Mouse (Mus musculus) neural tube, embryonic 13.5 days (tissue): ENCODE results near the gene Ypel2. TPM values are rescaled to one million over a fixed set of nuclear protein-coding genes. Genes with fewer than 3 reads are reported as not detected.

Experiments used
- ATAC-seq: fragments of 200-750 bp; cut with Nextera tagmentation; 2 replicates; pipeline ENCODE4 v1.8.0; 2017; ENCODE audit warnings: low read depth, mild to moderate bottlenecking, moderate TSS enrichment, moderate library complexity
- H3K27ac ChIP-seq: fragments of 300-500 bp; sonication (generic); replicated peaks from 2 replicates; pipeline ENCODE4 v1.5.1; 2015; ENCODE audit warnings: moderate library complexity, mild to moderate bottlenecking, inconsistent platforms
- H3K27me3 ChIP-seq: fragments of 300-500 bp; sonication (generic); 2 replicates; pipeline ENCODE4 v1.6.1; 2015; ENCODE audit warnings: mild to moderate bottlenecking, inconsistent platforms
- H3K36me3 ChIP-seq: fragments of 300-500 bp; sonication (generic); 2 replicates; pipeline ENCODE4 v1.6.1; 2015; ENCODE audit warnings: mild to moderate bottlenecking, inconsistent platforms
- H3K4me1 ChIP-seq: fragments of 300-500 bp; sonication (generic); replicated peaks from 2 replicates; pipeline ENCODE4 v1.6.1; 2015; ENCODE audit warnings: inconsistent platforms
- H3K4me2 ChIP-seq: fragments of 300-500 bp; sonication (generic); 2 replicates; pipeline ENCODE4 v1.6.1; 2015; ENCODE audit warnings: inconsistent platforms, mild to moderate bottlenecking, moderate library complexity
- H3K4me3 ChIP-seq: fragments of 300-500 bp; sonication (generic); 2 replicates; pipeline ENCODE4 v1.5.1; 2015; ENCODE audit warnings: mild to moderate bottlenecking, inconsistent platforms
- H3K9ac ChIP-seq: fragments of 300-500 bp; sonication (generic); 2 replicates; pipeline ENCODE4 v1.6.1; 2015; ENCODE audit warnings: moderate library complexity, mild to moderate bottlenecking, inconsistent platforms
- H3K9me3 ChIP-seq: fragments of 300-500 bp; sonication (generic); 2 replicates; pipeline ENCODE4 v1.6.1; 2016; ENCODE audit warnings: inconsistent platforms
- WGBS: fragments of 180-500 bp; shearing (Covaris S2); methylation state at CpG from one replicate; pipeline ENCODE4 v1.1.7; 2015; 5-methylcytosine and 5-hydroxymethylcytosine counted together
- polyA plus RNA-seq: library from polyadenylated mRNA; unstranded; fragments of >200 nt; fragmentation: Nextera tagmentation; extraction: Ambion mirVana; gene quantifications from 2 replicates; pipeline ENCODE4 v1.2.1, GENCODE M21; 2015

Ypel2 gene
- polyA plus RNA-seq, 1 experiment from 2014 or later: 4.6 TPM

- Histone ChIP-seq H3K9ac (no peak overlapping the region), H3K36me3 (no peaks in the 10 kb centered on the region), H3K4me2 (no peak overlapping the region), H3K27me3 (no peaks in the 10 kb centered on the region), H3K4me3 (no peak overlapping the region), H3K4me1 (peaks cover 52% of the 10 kb centered on the region), H3K9me3 (no peaks in the 10 kb centered on the region), H3K27ac (no peak overlapping the region)
- 70% methylated on average over 2 of the region's 2 CpGs for WGBS
- ATAC-seq: no peak
Measured at GRCm38 (mm10) chr11:86956363-86956762, 37.1 kb downstream of the Ypel2 start.

GRCm38 (mm10) chr11:86954616-86955270 is 38.8 kb downstream of the Ypel2 start:
- no peak overlapping the region for H3K9ac ChIP-seq
- 65% methylated on average over 15 of the region's 15 CpGs for WGBS
- H3K9me3 ChIP-seq: no peaks in the 10 kb centered on the region
- no peak overlapping the region for H3K4me2 ChIP-seq
- no peaks in the 10 kb centered on the region for H3K27me3 ChIP-seq
- ATAC-seq: no peak
- H3K4me1 ChIP-seq: peaks cover 45% of the 10 kb centered on the region
- H3K36me3 ChIP-seq: no peaks in the 10 kb centered on the region
- H3K27ac ChIP-seq: no peak overlapping the region
- H3K4me3 ChIP-seq: no peak overlapping the region

GRCm38 (mm10) chr11:86953096-86953495 is 40.4 kb downstream of the Ypel2 start:
- Histone ChIP-seq H3K4me1 (peaks cover 32% of the 10 kb centered on the region), H3K27ac (no peak overlapping the region), H3K4me2 (no peak overlapping the region), H3K4me3 (no peak overlapping the region), H3K27me3 (no peaks in the 10 kb centered on the region), H3K36me3 (0 out of 2 replicates have a peak, but pooled peaks cover 4% of the 10 kb centered on the region), H3K9me3 (no peaks in the 10 kb centered on the region), H3K9ac (no peak overlapping the region)
- no peak for ATAC-seq
- 83% methylated on average over 8 of the region's 8 CpGs for WGBS

- no peak overlapping the region for H3K27ac ChIP-seq
- H3K4me2 ChIP-seq: no peak overlapping the region
- H3K4me1 ChIP-seq: peaks cover 32% of the 10 kb centered on the region
- no peaks in the 10 kb centered on the region for H3K9me3 ChIP-seq
- no peak for ATAC-seq
- H3K36me3 ChIP-seq: 0 out of 2 replicates have a peak, but pooled peaks cover 4% of the 10 kb centered on the region
- H3K9ac ChIP-seq: no peak overlapping the region
- H3K4me3 ChIP-seq: no peak overlapping the region
- H3K27me3 ChIP-seq: no peaks in the 10 kb centered on the region
- 100% methylated on average over 2 of the region's 2 CpGs for WGBS
Measured at GRCm38 (mm10) chr11:86952659-86953058, 40.8 kb downstream of the Ypel2 start.

GRCm38 (mm10) chr11:86951672-86952071 is 41.8 kb downstream of the Ypel2 start:
- no peaks in the 10 kb centered on the region for H3K27me3 ChIP-seq
- H3K9ac ChIP-seq: no peak overlapping the region
- 77% methylated on average over 8 of the region's 8 CpGs for WGBS
- H3K9me3 ChIP-seq: no peaks in the 10 kb centered on the region
- no peak overlapping the region for H3K4me2 ChIP-seq
- no peak overlapping the region for H3K27ac ChIP-seq
- no peak for ATAC-seq
- H3K4me1 ChIP-seq: peaks cover 38% of the 10 kb centered on the region
- H3K4me3 ChIP-seq: no peak overlapping the region
- 0 out of 2 replicates have a peak, but pooled peaks cover 4% of the 10 kb centered on the region for H3K36me3 ChIP-seq

GRCm38 (mm10) chr11:86950491-86950890 is 43.0 kb downstream of the Ypel2 start:
- peak overlapping the region; percentile 64 for H3K27ac ChIP-seq
- no peaks in the 10 kb centered on the region for H3K27me3 ChIP-seq
- H3K9ac ChIP-seq: no peak overlapping the region
- H3K4me2 ChIP-seq: no peak overlapping the region
- no peak overlapping the region for H3K4me3 ChIP-seq
- 0 out of 2 replicates have a peak, but pooled peaks cover 4% of the 10 kb centered on the region for H3K36me3 ChIP-seq
- H3K9me3 ChIP-seq: no peaks in the 10 kb centered on the region
- ATAC-seq: no peak
- peaks cover 38% of the 10 kb centered on the region for H3K4me1 ChIP-seq
- 76% methylated on average over 3 of the region's 3 CpGs for WGBS

GRCm38 (mm10) chr11:86949951-86950441 is 43.5 kb downstream of the Ypel2 start:
- Histone ChIP-seq H3K9me3 (no peaks in the 10 kb centered on the region), H3K9ac (no peak overlapping the region; the same call in 1 of the 2 replicates), H3K27me3 (no peaks in the 10 kb centered on the region), H3K4me1 (peaks cover 35% of the 10 kb centered on the region), H3K4me3 (no peak overlapping the region), H3K27ac (0 out of 2 replicates have a peak overlapping the region, but pooled peaks have one; percentile 33), H3K36me3 (0 out of 2 replicates have a peak, but pooled peaks cover 4% of the 10 kb centered on the region), H3K4me2 (no peak overlapping the region)
- WGBS: 70% methylated on average over 9 of the region's 9 CpGs
- ATAC-seq: no peak

GRCm38 (mm10) chr11:86946644-86947195 is 46.8 kb downstream of the Ypel2 start:
- Histone ChIP-seq H3K36me3 (peaks cover 19% of the 10 kb centered on the region; the same call in 1 of the 2 replicates), H3K27ac (peak overlapping the region; percentile 65), H3K9ac (0 out of 2 replicates have a peak overlapping the region, but pooled peaks have one; percentile 28), H3K9me3 (no peaks in the 10 kb centered on the region), H3K4me3 (no peak overlapping the region), H3K4me1 (peaks cover 26% of the 10 kb centered on the region), H3K4me2 (no peak overlapping the region), H3K27me3 (no peaks in the 10 kb centered on the region)
- ATAC-seq: no peak
- 26% methylated on average over 6 of the region's 6 CpGs for WGBS

- H3K27me3 ChIP-seq: no peaks in the 10 kb centered on the region
- peak overlapping the region; percentile 28; the same call in 1 of the 2 replicates for H3K9ac ChIP-seq
- H3K27ac ChIP-seq: no peak overlapping the region
- H3K36me3 ChIP-seq: peaks cover 19% of the 10 kb centered on the region; the same call in 1 of the 2 replicates
- no peak overlapping the region for H3K4me2 ChIP-seq
- H3K9me3 ChIP-seq: no peaks in the 10 kb centered on the region
- no peak overlapping the region for H3K4me3 ChIP-seq
- WGBS: 83% methylated on average over 6 of the region's 6 CpGs
- ATAC-seq: no peak
- peaks cover 26% of the 10 kb centered on the region for H3K4me1 ChIP-seq
Measured at GRCm38 (mm10) chr11:86945933-86946332, 47.6 kb downstream of the Ypel2 start.

- peaks cover 19% of the 10 kb centered on the region; the same call in 1 of the 2 replicates for H3K36me3 ChIP-seq
- no peak overlapping the region for H3K4me2 ChIP-seq
- WGBS: 87% methylated on average over 8 of the region's 8 CpGs
- no peak overlapping the region for H3K27ac ChIP-seq
- no peak overlapping the region for H3K4me3 ChIP-seq
- no peak overlapping the region for H3K9ac ChIP-seq
- no peaks in the 10 kb centered on the region for H3K9me3 ChIP-seq
- H3K27me3 ChIP-seq: no peaks in the 10 kb centered on the region
- peaks cover 20% of the 10 kb centered on the region for H3K4me1 ChIP-seq
- ATAC-seq: no peak
Measured at GRCm38 (mm10) chr11:86945058-86945457, 48.4 kb downstream of the Ypel2 start.

- Histone ChIP-seq H3K27ac (no peak overlapping the region), H3K4me1 (peaks cover 15% of the 10 kb centered on the region), H3K9me3 (no peaks in the 10 kb centered on the region), H3K4me2 (no peak overlapping the region), H3K9ac (no peak overlapping the region), H3K36me3 (peaks cover 19% of the 10 kb centered on the region; the same call in 1 of the 2 replicates), H3K27me3 (no peaks in the 10 kb centered on the region), H3K4me3 (no peak overlapping the region)
- no peak for ATAC-seq
- WGBS: 73% methylated on average over 8 of the region's 8 CpGs
Measured at GRCm38 (mm10) chr11:86944539-86944938, 49.0 kb downstream of the Ypel2 start.

GRCm38 (mm10) chr11:86941904-86942303 is 51.6 kb downstream of the Ypel2 start:
- Histone ChIP-seq H3K9me3 (no peaks in the 10 kb centered on the region), H3K9ac (no peak overlapping the region), H3K4me1 (peaks cover 12% of the 10 kb centered on the region), H3K36me3 (peaks cover 15% of the 10 kb centered on the region), H3K27me3 (no peaks in the 10 kb centered on the region), H3K4me2 (no peak overlapping the region), H3K4me3 (no peak overlapping the region), H3K27ac (no peak overlapping the region)
- WGBS: 88% methylated on average over 8 of the region's 8 CpGs
- no peak for ATAC-seq
